Mouse (Mus musculus): ENCODE measurements around the gene Tec. TPM values are rescaled to one million over a fixed set of nuclear protein-coding genes. Genes with fewer than 3 reads are reported as not detected.

Gene Tec
- polyA plus RNA-seq, 1 experiment = not detected

DNA sequence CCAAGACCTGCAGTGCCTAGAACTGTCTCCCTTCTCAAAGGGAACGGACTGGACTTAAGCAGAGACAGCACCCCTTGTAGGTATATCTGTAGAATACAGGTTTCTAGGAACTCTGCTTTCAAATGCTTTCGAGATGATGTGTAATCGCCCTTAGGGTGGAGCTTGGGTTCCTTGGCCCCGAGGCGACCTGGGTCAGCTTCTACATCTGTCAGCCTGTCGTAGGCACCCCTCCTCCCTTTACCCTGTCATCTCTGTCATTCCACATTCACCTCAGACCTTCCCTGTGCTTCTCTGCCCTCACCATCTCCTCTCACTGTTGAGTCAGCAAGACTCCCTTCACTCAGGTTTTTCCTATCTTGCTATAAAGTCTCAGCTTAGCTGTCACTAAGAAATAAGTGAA, 98.4 kb downstream of the Tec start:
- TF ChIP-seq CTCF (IDR thresholded peaks at IDR 0.05; ENCODE audit: insufficient read depth, low read depth, low read length) (no peak), POLR2A (IDR thresholded peaks at IDR 0.05; ENCODE audit: insufficient read depth, low read depth, low read length) (no peak)
- 89% methylated on average over 6 of the region's 6 CpGs for WGBS
- Histone ChIP-seq H3K27ac (ENCODE audit: insufficient read depth, low read depth, low read length) (no peak overlapping the region), H3K4me3 (ENCODE audit: insufficient read depth, low read depth, low read length) (no peak overlapping the region), H3K4me1 (ENCODE audit: control insufficient read depth, insufficient read depth, low read length) (no peaks in the 10 kb centered on the region)

DNA sequence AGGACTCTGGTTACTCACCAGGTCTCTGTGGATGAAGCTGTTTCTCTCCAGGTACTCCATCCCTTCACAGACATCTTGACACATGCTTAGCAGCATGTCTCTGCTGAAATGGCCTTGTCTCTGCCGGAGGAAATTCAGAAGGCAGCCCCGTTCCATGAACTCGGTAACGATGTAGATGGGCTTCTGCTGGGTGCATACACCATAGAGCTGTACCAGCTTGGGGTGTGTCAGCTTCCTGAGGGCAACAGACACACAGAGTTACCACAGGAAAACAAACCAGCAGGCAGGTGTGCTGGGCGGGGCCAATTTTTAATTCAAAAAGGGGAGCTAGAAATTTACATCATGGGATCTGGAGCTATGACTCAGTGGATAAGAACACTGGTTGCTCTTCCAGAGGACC, 104.7 kb downstream of the Tec start:
- TF ChIP-seq POLR2A (IDR thresholded peaks at IDR 0.05; ENCODE audit: insufficient read depth, low read depth, low read length) = no peak
- TF ChIP-seq CTCF (IDR thresholded peaks at IDR 0.05; ENCODE audit: insufficient read depth, low read depth, low read length) = no peak
- H3K4me3 ChIP-seq (ENCODE audit: insufficient read depth, low read depth, low read length) = no peak overlapping the region
- H3K27ac ChIP-seq (ENCODE audit: insufficient read depth, low read depth, low read length) = no peak overlapping the region
- H3K4me1 ChIP-seq (ENCODE audit: control insufficient read depth, insufficient read depth, low read length) = no peaks in the 10 kb centered on the region
- 93% methylated on average over 5 of the region's 5 CpGs for WGBS

DNA sequence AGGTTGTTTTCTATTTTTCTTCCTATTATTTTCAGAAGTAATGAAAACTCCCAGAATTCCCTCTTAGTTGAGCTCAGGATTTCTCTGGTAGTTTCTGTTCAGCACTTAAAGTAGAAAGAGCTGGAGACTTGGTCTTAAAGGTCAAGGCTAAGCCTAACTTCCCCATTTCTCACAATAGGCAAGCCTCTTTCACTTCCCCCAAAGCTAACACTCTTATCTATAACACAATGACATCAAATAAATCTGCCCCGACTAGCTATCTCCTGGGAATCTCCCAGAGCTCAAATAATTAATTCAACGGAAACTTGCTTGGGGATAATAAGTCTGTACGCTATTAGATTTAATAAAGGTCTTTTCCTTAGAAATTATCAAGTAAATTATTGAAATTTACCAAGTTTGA, 105.3 kb downstream of the Tec start:
- WGBS = 83% methylated on average over 3 of the region's 3 CpGs
- no peaks in the 10 kb centered on the region for H3K4me1 ChIP-seq (ENCODE audit: control insufficient read depth, insufficient read depth, low read length)
- TF ChIP-seq CTCF (IDR thresholded peaks at IDR 0.05; ENCODE audit: insufficient read depth, low read depth, low read length) (no peak), POLR2A (IDR thresholded peaks at IDR 0.05; ENCODE audit: insufficient read depth, low read depth, low read length) (no peak)
- no peak overlapping the region for H3K4me3 ChIP-seq (ENCODE audit: insufficient read depth, low read depth, low read length)
- no peak overlapping the region for H3K27ac ChIP-seq (ENCODE audit: insufficient read depth, low read depth, low read length)

DNA sequence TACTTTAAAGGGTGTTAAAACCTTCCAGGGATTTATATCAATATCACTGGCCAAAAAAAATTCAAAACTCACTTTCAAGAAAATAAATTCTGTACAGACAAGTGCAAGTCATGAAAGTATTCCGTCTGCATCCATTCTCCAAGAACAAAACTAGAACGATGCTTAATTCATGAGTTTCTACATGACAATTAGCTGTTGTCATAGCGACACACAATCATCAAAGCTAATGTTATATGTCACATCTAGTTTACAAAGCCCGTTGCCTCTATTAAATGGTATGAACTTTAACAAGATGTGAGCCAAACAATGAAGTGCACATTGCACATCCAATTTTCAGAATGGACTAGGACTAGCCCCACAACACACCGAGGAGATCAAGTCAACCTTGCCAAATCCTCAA, 106.5 kb downstream of the Tec start:
- Histone ChIP-seq H3K4me1 (ENCODE audit: control insufficient read depth, insufficient read depth, low read length) (no peaks in the 10 kb centered on the region; the same call in 1 of the 2 replicates), H3K4me3 (ENCODE audit: insufficient read depth, low read depth, low read length) (no peak overlapping the region), H3K27ac (ENCODE audit: insufficient read depth, low read depth, low read length) (no peak overlapping the region)
- WGBS = 48% methylated on average over 5 of the region's 5 CpGs
- no peak for TF ChIP-seq CTCF (IDR thresholded peaks at IDR 0.05; ENCODE audit: insufficient read depth, low read depth, low read length)
- TF ChIP-seq POLR2A (IDR thresholded peaks at IDR 0.05; ENCODE audit: insufficient read depth, low read depth, low read length) = no peak

DNA sequence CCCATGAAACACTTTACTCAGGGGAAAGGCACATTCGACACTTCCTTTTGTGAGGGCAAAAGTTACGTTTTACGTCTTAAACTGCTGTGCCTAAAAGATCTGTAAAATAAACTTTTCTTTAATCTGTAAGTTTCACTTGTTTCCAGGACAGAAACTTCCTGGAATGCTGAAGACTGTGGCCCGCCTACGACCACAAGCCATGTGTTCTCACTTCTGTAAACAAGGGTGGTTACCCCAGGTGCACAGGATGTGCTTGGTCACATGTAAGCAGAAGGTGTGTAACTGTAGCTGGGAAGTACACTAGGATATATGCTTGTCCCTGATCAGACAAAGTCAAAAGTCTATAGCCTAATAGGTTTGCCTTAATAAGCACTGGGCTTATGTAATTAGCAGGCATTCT, 107.0 kb downstream of the Tec start:
- TF ChIP-seq CTCF (IDR thresholded peaks at IDR 0.05; ENCODE audit: insufficient read depth, low read depth, low read length) (no peak), POLR2A (IDR thresholded peaks at IDR 0.05; ENCODE audit: insufficient read depth, low read depth, low read length) (no peak)
- WGBS = 82% methylated on average over 5 of the region's 5 CpGs
- no peak overlapping the region for H3K27ac ChIP-seq (ENCODE audit: insufficient read depth, low read depth, low read length)
- H3K4me1 ChIP-seq (ENCODE audit: control insufficient read depth, insufficient read depth, low read length) = peaks cover 2% of the 10 kb centered on the region; the same call in 1 of the 2 replicates
- no peak overlapping the region for H3K4me3 ChIP-seq (ENCODE audit: insufficient read depth, low read depth, low read length)

DNA sequence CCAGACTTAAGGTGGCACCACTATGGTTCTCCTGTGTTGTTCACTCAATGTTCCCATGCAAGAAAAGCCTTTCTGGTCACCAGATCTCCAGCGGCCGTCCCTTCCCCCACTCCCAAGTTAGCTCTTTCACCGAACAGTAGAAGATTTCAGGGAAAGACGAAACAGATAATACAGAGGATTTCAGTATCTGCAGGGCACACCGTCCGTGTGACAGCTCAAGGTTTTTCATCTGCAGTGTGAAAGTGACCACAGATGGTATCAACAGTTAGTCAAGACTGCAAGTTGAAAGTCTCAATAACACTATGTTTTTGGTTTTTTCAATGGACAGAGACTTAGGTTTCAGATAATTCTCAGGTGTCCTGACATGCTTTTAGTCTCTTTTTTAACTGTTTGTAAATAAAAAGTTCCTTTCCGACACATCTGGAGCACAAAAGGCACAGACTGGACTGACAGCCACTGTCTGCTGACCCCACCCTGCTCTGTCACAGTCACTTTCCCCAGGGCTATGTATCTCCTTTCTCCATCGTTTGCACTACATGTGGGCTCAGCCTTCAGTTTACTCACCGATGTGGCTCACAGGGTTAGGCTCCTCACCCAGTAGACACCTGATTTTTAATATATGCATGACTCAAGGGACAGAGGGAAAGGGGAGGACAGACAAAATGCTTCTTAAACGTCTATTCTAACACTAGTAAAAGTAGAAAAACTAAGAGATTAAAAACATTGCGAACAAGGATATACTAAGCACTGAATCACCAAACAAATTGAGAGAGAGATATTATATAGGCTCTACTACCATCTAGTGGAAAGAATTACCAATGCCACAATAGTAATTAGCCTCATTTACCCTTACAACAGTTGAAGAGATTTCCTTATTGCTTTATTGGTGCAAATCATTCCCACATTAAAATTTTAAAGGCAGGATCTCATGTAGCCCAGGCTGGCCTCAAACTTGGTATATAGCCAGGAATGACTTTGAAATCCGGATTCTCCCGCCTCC, 109.1 kb downstream of the Tec start:
- Histone ChIP-seq H3K4me1 (ENCODE audit: control insufficient read depth, insufficient read depth, low read length) (peaks cover 2% of the 10 kb centered on the region; the same call in 1 of the 2 replicates), H3K27ac (ENCODE audit: insufficient read depth, low read depth, low read length) (no peak overlapping the region), H3K4me3 (ENCODE audit: insufficient read depth, low read depth, low read length) (no peak overlapping the region)
- no peak for TF ChIP-seq CTCF (IDR thresholded peaks at IDR 0.05; ENCODE audit: insufficient read depth, low read depth, low read length)
- TF ChIP-seq POLR2A (IDR thresholded peaks at IDR 0.05; ENCODE audit: insufficient read depth, low read depth, low read length) = no peak
- WGBS = 67% methylated on average over 13 of the region's 13 CpGs

DNA sequence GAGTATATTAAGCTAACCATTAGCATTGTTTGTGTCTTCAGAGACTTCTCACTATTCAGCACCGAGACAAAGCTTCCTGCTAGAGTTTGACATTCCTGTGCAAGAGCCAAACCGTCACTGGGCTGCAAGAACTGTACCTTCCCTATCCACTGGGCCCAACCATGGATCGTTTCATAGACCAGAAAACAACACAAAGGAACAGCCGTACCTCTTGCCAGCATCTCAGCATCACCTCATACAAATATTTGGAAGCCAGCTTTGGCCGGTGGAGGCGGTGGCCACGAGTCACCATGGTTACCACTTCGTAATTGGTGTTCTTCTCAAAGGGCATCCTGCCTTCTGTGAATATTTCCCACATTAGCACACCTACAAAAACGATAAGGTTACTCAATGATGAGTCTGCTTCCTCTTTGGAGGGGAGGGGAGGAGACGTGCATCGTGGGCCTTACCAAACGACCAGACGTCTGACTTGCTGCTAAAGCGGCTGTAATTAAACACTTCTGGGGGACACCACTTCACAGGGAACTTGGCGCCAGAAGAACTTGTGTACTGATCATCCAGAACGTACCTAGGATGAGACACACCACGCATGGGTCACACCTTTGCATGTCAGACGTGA, 111.0 kb downstream of the Tec start:
- Histone ChIP-seq H3K27ac (ENCODE audit: insufficient read depth, low read depth, low read length) (no peak overlapping the region), H3K4me1 (ENCODE audit: control insufficient read depth, insufficient read depth, low read length) (peaks cover 2% of the 10 kb centered on the region; the same call in 1 of the 2 replicates), H3K4me3 (ENCODE audit: insufficient read depth, low read depth, low read length) (no peak overlapping the region)
- no peak for TF ChIP-seq CTCF (IDR thresholded peaks at IDR 0.05; ENCODE audit: insufficient read depth, low read depth, low read length)
- 52% methylated on average over 18 of the region's 18 CpGs for WGBS

DNA sequence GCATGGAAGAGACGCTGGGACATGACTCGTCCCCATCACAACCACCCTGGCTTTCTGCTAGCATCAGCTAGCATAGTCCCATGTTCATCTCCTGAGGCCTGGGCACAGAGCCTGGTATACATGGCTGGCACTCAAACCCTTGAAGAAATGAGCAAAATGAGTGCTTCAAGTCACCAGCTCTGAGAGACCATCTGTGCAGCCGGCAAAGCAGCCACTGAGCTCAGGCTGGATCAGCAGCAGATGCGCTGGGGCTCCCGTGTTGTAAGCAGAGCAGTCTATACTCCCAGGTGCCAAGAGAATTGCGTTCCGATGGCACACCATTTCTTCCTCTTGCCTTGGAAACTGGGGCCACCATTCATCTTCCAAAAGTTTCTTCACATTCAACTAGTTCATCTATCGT, 112.3 kb downstream of the Tec start:
- peaks cover 2% of the 10 kb centered on the region; the same call in 1 of the 2 replicates for H3K4me1 ChIP-seq (ENCODE audit: control insufficient read depth, insufficient read depth, low read length)
- no peak overlapping the region for H3K4me3 ChIP-seq (ENCODE audit: insufficient read depth, low read depth, low read length)
- TF ChIP-seq CTCF (IDR thresholded peaks at IDR 0.05; ENCODE audit: insufficient read depth, low read depth, low read length) = no peak
- TF ChIP-seq POLR2A (IDR thresholded peaks at IDR 0.05; ENCODE audit: insufficient read depth, low read depth, low read length) = no peak
- no peak overlapping the region for H3K27ac ChIP-seq (ENCODE audit: insufficient read depth, low read depth, low read length)
- WGBS = 93% methylated on average over 8 of the region's 8 CpGs

DNA sequence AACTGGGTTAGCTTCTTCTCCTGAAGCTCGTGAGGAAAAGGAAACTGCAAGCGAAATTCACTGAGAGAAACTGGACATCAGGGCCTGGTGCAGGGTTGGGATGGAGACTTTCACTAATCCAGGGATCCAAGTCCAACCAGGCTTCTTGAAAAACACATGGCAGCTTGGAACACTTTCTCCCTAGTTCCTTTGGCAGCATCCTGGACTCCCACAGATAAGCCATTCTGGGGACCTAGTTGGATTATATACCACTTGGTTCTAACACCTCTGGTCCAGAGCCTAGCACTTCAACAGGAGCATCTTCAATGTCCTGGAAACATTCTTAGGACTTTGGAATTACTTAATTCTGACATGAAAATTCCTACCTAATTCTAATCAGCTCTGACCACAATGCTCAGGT, 113.2 kb downstream of the Tec start:
- 98% methylated on average over 2 of the region's 2 CpGs for WGBS
- Histone ChIP-seq H3K27ac (ENCODE audit: insufficient read depth, low read depth, low read length) (no peak overlapping the region), H3K4me1 (ENCODE audit: control insufficient read depth, insufficient read depth, low read length) (peaks cover 2% of the 10 kb centered on the region; the same call in 1 of the 2 replicates), H3K4me3 (ENCODE audit: insufficient read depth, low read depth, low read length) (no peak overlapping the region)
- TF ChIP-seq POLR2A (IDR thresholded peaks at IDR 0.05; ENCODE audit: insufficient read depth, low read depth, low read length) = no peak
- TF ChIP-seq CTCF (IDR thresholded peaks at IDR 0.05; ENCODE audit: insufficient read depth, low read depth, low read length) = no peak

Measured in olfactory bulb, adult 2 months (tissue).